Mouse (Mus musculus): ENCODE results near the gene Gm49337. TPM values are rescaled to one million over a fixed set of nuclear protein-coding genes. Genes with fewer than 3 reads are reported as not detected.
A peak's percentile ranks its signal among the peaks of the same experiment; 100 is the strongest.

The Gm49337 gene
- not detected in 2 replicates for polyA plus RNA-seq (2015; fragmentation: Nextera tagmentation; extraction: Ambion mirVana)

DNA sequence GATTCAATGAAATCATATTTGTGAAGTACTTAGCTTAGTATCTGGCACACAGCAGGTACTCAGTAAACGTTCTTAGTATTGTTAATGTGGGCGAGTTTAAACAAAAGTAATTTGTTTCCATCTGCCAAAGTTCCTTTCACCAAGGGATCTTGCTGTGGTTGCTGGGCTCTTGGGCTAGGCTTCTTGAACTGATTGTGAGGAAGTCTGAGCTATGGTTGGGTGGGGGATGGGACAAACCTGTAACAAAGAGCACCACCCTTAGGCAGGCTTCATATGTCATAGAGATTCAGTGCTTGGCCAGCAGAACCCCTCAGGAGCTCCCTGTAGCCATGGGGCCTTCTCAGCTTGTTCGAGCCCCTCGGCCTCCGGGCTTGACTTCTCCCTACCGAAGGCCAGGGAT is at the start of gene Gm49337, which contains the start of gene 1700042G07Rik:
Gm49337 (plus strand) TSS at position 313 of the 400 bp plus-strand sequence.
1700042G07Rik (plus strand) TSS at position 301 of the 400 bp plus-strand sequence.
- Histone ChIP-seq H3K27me3 (replicated peaks) (no peaks in the 10 kb centered on the region), H3K9ac (no peak within 1 kb of the TSS), H3K27ac (0 out of 2 replicates have a peak within 1 kb of the TSS, but pooled peaks have one; percentile 5), H3K36me3 (no peaks in the 10 kb centered on the region), H3K4me2 (replicated peaks) (no peak within 1 kb of the TSS), H3K4me3 (replicated peaks) (no peak within 1 kb of the TSS), H3K9me3 (no peaks in the 10 kb centered on the region), H3K4me1 (replicated peaks) (peaks cover 26% of the 10 kb centered on the region)
- 84% methylated on average over 6 of the region's 6 CpGs for WGBS
- no peak for ATAC-seq

DNA sequence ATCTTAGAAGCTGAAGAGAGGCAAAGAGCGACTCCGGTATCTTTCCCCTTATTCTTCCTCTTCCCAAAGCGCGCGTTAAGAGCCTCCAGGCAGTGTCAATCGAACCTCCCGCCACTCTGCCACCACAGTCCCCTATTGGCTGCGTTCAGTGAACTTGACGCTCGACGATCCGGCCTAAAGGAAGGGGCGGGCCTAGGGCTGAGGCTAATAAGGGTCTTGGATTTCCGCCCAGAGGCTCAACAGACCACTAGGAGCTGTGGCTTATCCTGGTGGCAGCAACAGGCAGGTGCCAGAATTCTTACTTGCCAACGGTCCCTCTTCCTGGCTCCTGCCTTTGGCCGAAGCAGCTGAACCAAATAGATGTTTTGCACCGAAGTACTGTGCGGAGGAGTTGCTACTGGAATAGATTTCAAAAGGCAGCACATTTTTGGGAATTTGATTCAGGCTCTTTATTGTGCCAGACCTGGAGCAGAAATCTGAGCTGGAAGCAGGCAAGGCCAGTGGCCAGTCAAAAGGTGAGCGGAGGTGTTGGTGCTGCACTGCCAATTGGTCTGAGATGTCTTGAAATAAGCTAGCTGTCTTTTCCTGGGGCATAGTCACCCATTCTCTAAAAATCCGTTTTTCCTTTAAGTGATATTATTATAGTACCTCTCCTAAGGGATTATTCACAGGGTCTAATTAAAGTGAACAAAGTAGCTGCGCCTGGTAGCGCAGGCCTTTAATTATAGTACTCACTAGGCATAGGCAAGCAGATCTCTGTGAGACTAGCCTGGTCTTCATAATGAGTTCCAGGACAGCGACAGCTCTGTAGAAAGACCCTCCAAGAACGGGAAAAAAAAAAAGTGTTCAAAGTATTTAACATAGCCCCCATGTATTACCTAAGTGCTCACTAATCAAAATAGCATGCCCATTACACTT is 49.3 kb upstream of the Gm49337 start, which contains the start of the genes Rad54l and Pomgnt1:
Rad54l (minus strand) TSS at position 89 of the 918 bp plus-strand sequence.
Pomgnt1 (plus strand) TSS at position 239 of the 918 bp plus-strand sequence.
- no peaks in the 10 kb centered on the region for H3K9me3 ChIP-seq
- H3K27me3 ChIP-seq (replicated peaks): no peaks in the 10 kb centered on the region
- peak within 1 kb of the TSS; percentile 55 for H3K9ac ChIP-seq
- peak within 1 kb of the TSS; percentile 67 for H3K4me2 ChIP-seq (replicated peaks)
- H3K27ac ChIP-seq: peak within 1 kb of the TSS; percentile 62
- H3K4me1 ChIP-seq (replicated peaks): peaks cover 8% of the 10 kb centered on the region
- H3K4me3 ChIP-seq (replicated peaks): peak within 1 kb of the TSS; percentile 47
- H3K36me3 ChIP-seq: no peaks in the 10 kb centered on the region
- ATAC-seq: peak; percentile 98
- WGBS: 4% methylated on average over 24 of the region's 24 CpGs

DNA sequence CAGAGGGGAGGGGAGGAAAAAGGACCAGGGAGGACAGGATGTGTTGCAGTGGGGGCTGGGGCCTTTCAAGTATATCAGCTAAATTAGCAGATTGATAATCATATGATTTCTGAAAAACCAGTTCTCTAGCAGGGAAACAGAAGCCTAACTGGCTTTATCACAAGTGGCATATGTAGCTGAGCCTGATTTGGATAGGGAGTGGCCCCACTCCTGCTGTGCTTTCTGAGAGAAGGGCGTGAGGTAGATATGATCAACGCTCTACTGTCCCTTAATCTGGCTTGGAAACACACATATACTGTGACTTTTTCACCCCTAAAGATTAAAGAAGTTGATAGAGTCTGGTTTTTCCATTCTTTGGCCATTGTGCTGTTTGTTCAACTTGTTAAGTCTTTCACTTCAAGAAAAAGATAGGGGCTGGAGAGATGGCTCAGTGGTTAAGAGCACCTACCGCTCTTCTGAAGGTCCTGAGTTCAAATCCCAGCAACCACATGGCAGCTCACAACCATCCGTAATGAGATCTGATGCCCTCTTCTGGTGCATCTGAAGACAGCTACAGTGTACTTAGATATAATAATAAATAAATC is 47.3 kb upstream of the Gm49337 start:
- Histone ChIP-seq H3K4me1 (replicated peaks) (peaks cover 8% of the 10 kb centered on the region), H3K9me3 (no peaks in the 10 kb centered on the region), H3K9ac (no peak overlapping the region), H3K4me3 (replicated peaks) (no peak overlapping the region), H3K27me3 (replicated peaks) (no peaks in the 10 kb centered on the region), H3K4me2 (replicated peaks) (no peak overlapping the region), H3K36me3 (no peaks in the 10 kb centered on the region), H3K27ac (no peak overlapping the region)
- 76% methylated on average over 4 of the region's 4 CpGs for WGBS
- no peak for ATAC-seq

DNA sequence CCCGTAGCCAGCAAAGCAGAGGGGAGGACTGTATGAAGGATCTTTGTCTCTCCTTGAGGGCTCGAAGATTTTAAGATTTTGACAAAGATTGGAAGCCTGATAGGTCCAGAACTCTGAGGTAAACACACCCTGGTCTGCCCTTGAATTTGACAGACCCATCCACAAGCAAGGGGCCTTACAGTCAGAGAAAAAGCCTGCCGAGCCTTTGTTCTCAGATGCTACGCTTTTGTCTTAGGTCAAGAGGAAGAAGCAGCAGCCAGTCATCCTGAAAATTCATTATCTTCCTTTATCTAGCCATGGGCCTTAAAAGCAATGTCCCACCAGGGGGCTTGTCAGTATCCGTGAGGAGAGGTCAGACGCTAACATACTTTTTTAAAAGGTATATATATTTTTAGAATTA is 45.2 kb upstream of the Gm49337 start:
- H3K9me3 ChIP-seq: no peaks in the 10 kb centered on the region
- no peaks in the 10 kb centered on the region for H3K36me3 ChIP-seq
- H3K27me3 ChIP-seq (replicated peaks): no peaks in the 10 kb centered on the region
- 81% methylated on average over 6 of the region's 6 CpGs for WGBS
- no peak overlapping the region for H3K4me3 ChIP-seq (replicated peaks)
- ATAC-seq: no peak
- no peak overlapping the region for H3K27ac ChIP-seq
- H3K9ac ChIP-seq: no peak overlapping the region
- no peak overlapping the region for H3K4me2 ChIP-seq (replicated peaks)
- peaks cover 6% of the 10 kb centered on the region for H3K4me1 ChIP-seq (replicated peaks)

DNA sequence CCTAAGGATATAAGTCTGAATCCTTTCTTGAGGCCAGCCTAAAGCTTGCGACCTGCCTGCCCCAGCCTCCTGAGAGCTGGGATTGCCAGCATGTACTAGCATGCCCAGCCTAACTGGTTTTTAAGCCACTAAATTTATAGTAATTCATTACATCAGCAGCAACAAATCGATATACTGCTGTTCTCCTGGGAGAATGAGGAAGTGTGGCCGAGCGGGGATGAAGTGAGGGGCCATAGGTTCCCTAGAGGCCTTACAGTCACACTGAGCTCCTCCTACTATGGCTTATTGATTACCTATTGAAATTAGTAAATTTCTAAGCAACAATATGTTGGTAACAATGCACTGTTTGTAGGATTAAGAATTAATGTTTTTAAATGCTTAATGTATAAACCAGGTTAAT is 40.1 kb upstream of the Gm49337 start:
- no peaks in the 10 kb centered on the region for H3K9me3 ChIP-seq
- WGBS: 83% methylated on average over 4 of the region's 4 CpGs
- H3K27ac ChIP-seq: no peak overlapping the region

DNA sequence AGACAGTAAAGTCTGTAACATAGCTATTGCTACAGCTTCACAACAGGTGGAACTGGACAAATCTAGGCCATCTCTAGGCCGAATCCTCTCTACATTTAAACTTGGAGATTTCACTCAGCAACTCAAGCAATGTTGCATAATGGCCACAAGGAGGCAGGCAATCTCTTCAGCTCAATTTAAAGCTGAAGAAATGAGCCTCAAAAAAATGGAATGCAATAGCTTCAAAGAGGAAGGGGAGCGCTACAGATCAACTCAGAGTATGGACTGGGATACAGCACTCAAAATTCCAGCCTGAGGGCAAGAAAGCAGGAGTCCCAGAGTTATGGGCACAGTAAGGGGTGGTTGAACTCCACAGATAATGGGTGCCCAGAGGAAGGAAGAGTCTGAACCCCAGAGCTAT is 38.2 kb upstream of the Gm49337 start:
- Histone ChIP-seq H3K4me2 (replicated peaks) (no peak overlapping the region), H3K36me3 (no peaks in the 10 kb centered on the region), H3K4me1 (replicated peaks) (no peaks in the 10 kb centered on the region), H3K27me3 (replicated peaks) (no peaks in the 10 kb centered on the region), H3K9me3 (no peaks in the 10 kb centered on the region), H3K4me3 (replicated peaks) (no peak overlapping the region), H3K9ac (no peak overlapping the region), H3K27ac (no peak overlapping the region)
- 36% methylated on average over 2 of the region's 2 CpGs for WGBS
- peak; percentile 48; the same call in 1 of the 2 replicates for ATAC-seq

More for the DNA sequence above, 40.1 kb upstream of the Gm49337 start:
- no peak overlapping the region for H3K9ac ChIP-seq
- no peak overlapping the region for H3K4me2 ChIP-seq (replicated peaks)
- no peaks in the 10 kb centered on the region for H3K4me1 ChIP-seq (replicated peaks)
- no peaks in the 10 kb centered on the region for H3K36me3 ChIP-seq
- H3K4me3 ChIP-seq (replicated peaks): no peak overlapping the region
- no peak for ATAC-seq
- H3K27me3 ChIP-seq (replicated peaks): no peaks in the 10 kb centered on the region

DNA sequence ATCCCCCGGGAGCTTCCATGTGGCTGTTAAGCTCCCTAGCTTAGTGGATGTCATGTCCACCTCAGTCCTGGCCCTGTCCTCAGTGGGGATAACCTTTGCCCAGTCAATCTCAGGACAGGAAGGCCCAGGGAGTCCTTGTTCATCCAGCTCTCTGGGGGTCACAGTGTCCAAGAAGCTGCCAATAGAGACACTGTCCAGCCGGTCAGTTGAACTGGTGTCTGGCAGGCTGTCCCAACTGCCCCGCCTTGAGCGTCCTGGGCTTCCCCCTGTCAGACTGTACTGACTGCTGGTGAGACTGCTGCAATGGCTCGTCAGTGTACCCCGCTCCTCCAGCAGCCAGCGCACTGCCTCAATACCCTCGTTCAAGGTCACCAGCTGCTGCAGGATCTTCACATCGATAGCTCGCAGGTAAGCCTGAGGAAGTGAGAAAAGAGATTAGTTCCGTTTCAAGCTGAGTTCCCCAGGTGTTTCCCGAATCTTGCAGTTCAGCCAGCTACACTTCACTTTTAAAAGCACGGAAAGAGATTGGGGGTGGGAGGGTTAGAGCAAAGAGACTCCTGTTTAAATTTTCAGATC is 35.7 kb upstream of the Gm49337 start:
- H3K36me3 ChIP-seq: no peaks in the 10 kb centered on the region
- H3K4me1 ChIP-seq (replicated peaks): no peaks in the 10 kb centered on the region
- no peak overlapping the region for H3K9ac ChIP-seq
- no peak overlapping the region for H3K4me3 ChIP-seq (replicated peaks)
- no peaks in the 10 kb centered on the region for H3K27me3 ChIP-seq (replicated peaks)
- H3K9me3 ChIP-seq: no peaks in the 10 kb centered on the region
- 43% methylated on average over 13 of the region's 13 CpGs for WGBS
- ATAC-seq: no peak
- H3K27ac ChIP-seq: no peak overlapping the region
- no peak overlapping the region for H3K4me2 ChIP-seq (replicated peaks)

DNA sequence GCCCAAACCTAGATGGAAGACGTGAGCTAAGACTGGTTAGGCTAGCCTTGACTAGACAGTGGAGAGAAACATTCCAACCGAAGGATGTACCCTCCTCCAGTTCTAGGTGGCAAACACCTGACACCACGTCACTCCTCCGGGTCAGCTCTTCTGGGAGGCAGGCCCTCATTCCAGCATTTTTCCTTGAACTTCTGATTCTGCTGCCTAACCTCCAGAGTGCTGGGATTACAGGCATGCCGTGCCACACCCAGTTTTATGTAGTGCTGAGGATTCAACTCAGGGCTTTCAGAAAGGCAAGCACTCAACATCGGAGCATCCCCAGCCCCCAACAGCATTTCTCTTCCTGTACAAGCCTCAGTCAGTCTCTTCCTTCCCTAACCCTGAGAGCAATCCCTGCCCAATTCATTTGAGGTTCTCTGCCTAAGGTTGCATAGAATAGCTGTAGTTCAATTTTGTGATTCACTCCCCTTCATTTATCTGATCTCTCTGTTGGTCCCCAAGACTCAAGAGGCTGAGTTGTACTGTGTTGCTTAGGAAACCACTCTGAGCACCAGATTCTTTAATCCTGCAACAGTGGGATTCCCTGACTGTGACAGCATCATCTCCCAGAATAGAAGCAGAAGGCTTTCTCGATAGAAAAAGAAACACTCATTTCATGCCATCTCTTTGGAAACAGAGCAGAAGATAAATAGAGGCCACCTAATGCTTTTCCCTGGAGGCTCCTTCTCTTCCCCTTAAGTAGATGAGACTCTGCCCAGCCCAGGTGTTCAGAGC is 32.2 kb upstream of the Gm49337 start:
- ATAC-seq: no peak
- 73% methylated on average over 7 of the region's 7 CpGs for WGBS
- H3K27ac ChIP-seq: no peak overlapping the region
- H3K9ac ChIP-seq: no peak overlapping the region
- no peaks in the 10 kb centered on the region for H3K9me3 ChIP-seq
- H3K36me3 ChIP-seq: no peaks in the 10 kb centered on the region
- no peak overlapping the region for H3K4me2 ChIP-seq (replicated peaks)
- H3K4me1 ChIP-seq (replicated peaks): peaks cover 7% of the 10 kb centered on the region; the same call in 1 of the 2 replicates
- no peaks in the 10 kb centered on the region for H3K27me3 ChIP-seq (replicated peaks)
- H3K4me3 ChIP-seq (replicated peaks): no peak overlapping the region

DNA sequence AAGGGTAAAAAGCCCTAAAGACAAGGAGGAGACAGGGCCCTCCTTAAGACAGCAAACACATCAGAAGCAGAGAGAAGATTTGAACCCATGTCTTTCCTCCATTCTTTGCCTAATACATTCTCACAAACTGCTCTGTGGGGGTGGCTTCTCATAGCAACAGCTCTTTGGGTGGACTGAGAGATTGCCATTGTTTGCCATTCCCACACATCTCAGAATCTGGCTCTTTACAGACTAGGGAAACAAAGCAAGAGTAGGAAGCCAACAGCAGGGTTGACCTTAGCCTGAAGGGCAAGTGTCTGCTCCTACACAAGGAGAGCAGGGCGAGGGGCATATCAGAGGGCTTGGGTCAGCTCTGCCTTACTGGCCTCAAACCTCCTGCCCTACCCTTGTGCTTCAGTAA is 31.4 kb upstream of the Gm49337 start:
- Histone ChIP-seq H3K9ac (no peak overlapping the region), H3K4me1 (replicated peaks) (peaks cover 7% of the 10 kb centered on the region; the same call in 1 of the 2 replicates), H3K27me3 (replicated peaks) (no peaks in the 10 kb centered on the region), H3K36me3 (no peaks in the 10 kb centered on the region), H3K4me3 (replicated peaks) (no peak overlapping the region), H3K27ac (no peak overlapping the region), H3K9me3 (no peaks in the 10 kb centered on the region), H3K4me2 (replicated peaks) (no peak overlapping the region)
- 76% methylated on average over 1 of the region's 1 CpGs for WGBS
- no peak for ATAC-seq

DNA sequence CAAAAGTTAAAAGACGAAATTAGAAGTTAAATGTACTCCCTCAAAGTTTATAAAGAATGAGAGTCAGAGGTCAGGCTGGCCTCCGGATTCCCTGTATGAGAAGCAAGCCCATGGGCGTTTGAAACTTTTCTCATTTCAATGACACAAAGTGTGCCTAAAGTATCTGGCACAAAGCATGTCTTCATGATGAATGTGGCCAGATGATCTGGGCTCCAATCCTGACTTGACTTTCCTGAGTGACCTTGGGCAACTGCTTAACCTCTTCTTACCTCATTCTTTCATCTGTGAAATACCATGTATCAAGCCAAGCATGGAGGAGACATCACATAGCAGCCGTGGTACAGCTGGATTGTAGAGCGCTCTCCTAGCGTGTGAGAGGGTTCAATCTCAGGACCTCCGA is 30.9 kb upstream of the Gm49337 start:
- ATAC-seq: no peak
- no peak overlapping the region for H3K4me3 ChIP-seq (replicated peaks)
- WGBS: 84% methylated on average over 7 of the region's 7 CpGs

DNA sequence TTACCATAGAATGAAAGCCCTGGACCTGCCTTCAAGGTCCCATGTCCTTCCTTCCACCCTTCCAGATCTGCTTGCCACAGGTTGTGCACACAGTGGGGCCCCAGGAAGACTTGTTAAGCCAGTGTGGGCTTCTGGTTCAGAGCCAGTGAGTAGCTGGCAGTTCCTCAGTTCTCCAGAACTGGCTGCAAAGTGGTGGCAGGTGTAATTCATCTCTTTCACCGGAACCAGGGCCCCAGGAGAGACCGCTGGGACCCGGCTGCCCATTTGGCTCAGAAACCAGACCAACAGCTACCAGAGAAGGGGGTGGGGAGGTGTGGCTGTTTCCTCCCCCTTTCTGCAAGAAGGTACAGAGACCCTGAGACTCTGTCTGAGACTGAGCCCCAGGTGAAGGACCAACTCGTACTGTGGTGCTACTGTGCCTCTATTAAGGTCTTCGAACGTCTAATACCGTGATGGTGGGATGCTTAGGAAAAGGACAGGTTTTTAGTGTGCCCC is 29.8 kb upstream of the Gm49337 start:
- no peaks in the 10 kb centered on the region for H3K27me3 ChIP-seq (replicated peaks)
- WGBS: 8% methylated on average over 7 of the region's 7 CpGs
- peak overlapping the region; percentile 59; the same call in 1 of the 2 replicates for H3K9ac ChIP-seq
- peak overlapping the region; percentile 98 for H3K4me2 ChIP-seq (replicated peaks)
- H3K4me3 ChIP-seq (replicated peaks): peak overlapping the region; percentile 56
- H3K4me1 ChIP-seq (replicated peaks): peaks cover 7% of the 10 kb centered on the region; the same call in 1 of the 2 replicates
- no peaks in the 10 kb centered on the region for H3K36me3 ChIP-seq
- no peaks in the 10 kb centered on the region for H3K9me3 ChIP-seq
- H3K27ac ChIP-seq: no peak overlapping the region
- no peak for ATAC-seq

More for the DNA sequence above, 30.9 kb upstream of the Gm49337 start:
- Histone ChIP-seq H3K4me1 (replicated peaks) (peaks cover 7% of the 10 kb centered on the region; the same call in 1 of the 2 replicates), H3K36me3 (no peaks in the 10 kb centered on the region), H3K9ac (no peak overlapping the region), H3K4me2 (replicated peaks) (no peak overlapping the region), H3K27me3 (replicated peaks) (no peaks in the 10 kb centered on the region), H3K27ac (no peak overlapping the region), H3K9me3 (no peaks in the 10 kb centered on the region)
